Mouse (Mus musculus): ENCODE measurements around the gene Dad1. TPM values are rescaled to one million over a fixed set of nuclear protein-coding genes. Genes with fewer than 3 reads are reported as not detected.

Dad1 gene
- polyA plus RNA-seq (2015; fragmentation: Nextera tagmentation; extraction: Ambion mirVana) = 340 and 359 TPM in 2 replicates

- Histone ChIP-seq H3K9me3 (no peaks in the 10 kb centered on the region), H3K9ac (peak within 1 kb of the TSS; percentile 75), H3K4me1 (peaks cover 53% of the 10 kb centered on the region), H3K36me3 (peaks cover 3% of the 10 kb centered on the region; the same call in 1 of the 2 replicates), H3K4me2 (peak within 1 kb of the TSS; percentile 78), H3K27me3 (no peaks in the 10 kb centered on the region), H3K27ac (peak within 1 kb of the TSS; percentile 69), H3K4me3 (peak within 1 kb of the TSS; percentile 70)
- ATAC-seq (ENCODE audit: insufficient number of reproducible peaks, insufficient read depth, low FRiP score, low TSS enrichment, low read depth) = peak; percentile 100
- WGBS = under 1% methylated on average over 39 of the region's 39 CpGs
Measured at GRCm38 (mm10) chr14:54253741-54254291, at the start of gene Dad1, which contains the start of gene Abhd4. TSS of gene Dad1 (minus strand) at chr14:54254104. TSS of gene Abhd4 (plus strand) at chr14:54254188.

GRCm38 (mm10) chr14:54300676-54301075, 46.8 kb upstream of the Dad1 start:
- 86% methylated on average over 3 of the region's 3 CpGs for WGBS
- Histone ChIP-seq H3K4me3 (no peak overlapping the region), H3K9ac (no peak overlapping the region), H3K4me2 (no peak overlapping the region), H3K36me3 (no peaks in the 10 kb centered on the region), H3K27ac (no peak overlapping the region), H3K27me3 (no peaks in the 10 kb centered on the region), H3K9me3 (0 out of 2 replicates have a peak, but pooled peaks cover 5% of the 10 kb centered on the region), H3K4me1 (no peaks in the 10 kb centered on the region)
- ATAC-seq (ENCODE audit: insufficient number of reproducible peaks, insufficient read depth, low FRiP score, low TSS enrichment, low read depth) = no peak

GRCm38 (mm10) chr14:54300136-54300535, 46.2 kb upstream of the Dad1 start:
- no peaks in the 10 kb centered on the region for H3K4me1 ChIP-seq
- H3K9ac ChIP-seq = no peak overlapping the region
- no peaks in the 10 kb centered on the region for H3K36me3 ChIP-seq
- H3K4me2 ChIP-seq = no peak overlapping the region
- no peaks in the 10 kb centered on the region for H3K27me3 ChIP-seq
- no peak overlapping the region for H3K27ac ChIP-seq
- H3K4me3 ChIP-seq = no peak overlapping the region
- 82% methylated on average over 5 of the region's 5 CpGs for WGBS
- ATAC-seq (ENCODE audit: insufficient number of reproducible peaks, insufficient read depth, low FRiP score, low TSS enrichment, low read depth) = no peak
- 0 out of 2 replicates have a peak, but pooled peaks cover 5% of the 10 kb centered on the region for H3K9me3 ChIP-seq

GRCm38 (mm10) chr14:54284839-54285238, 30.9 kb upstream of the Dad1 start, which contains the start of gene Olfr49:
TSS of gene Olfr49 (minus strand) at chr14:54284939.
- Histone ChIP-seq H3K9ac (no peak within 1 kb of the TSS), H3K27ac (no peak within 1 kb of the TSS), H3K36me3 (no peaks in the 10 kb centered on the region), H3K4me3 (no peak within 1 kb of the TSS), H3K9me3 (no peaks in the 10 kb centered on the region), H3K4me2 (no peak within 1 kb of the TSS), H3K4me1 (no peaks in the 10 kb centered on the region), H3K27me3 (no peaks in the 10 kb centered on the region)
- no peak for ATAC-seq (ENCODE audit: insufficient number of reproducible peaks, insufficient read depth, low FRiP score, low TSS enrichment, low read depth)
- 83% methylated on average over 1 of the region's 1 CpGs for WGBS

GRCm38 (mm10) chr14:54276446-54276845, 22.5 kb upstream of the Dad1 start:
- Histone ChIP-seq H3K4me1 (0 out of 2 replicates have a peak, but pooled peaks cover 3% of the 10 kb centered on the region), H3K4me3 (no peak overlapping the region), H3K27me3 (no peaks in the 10 kb centered on the region), H3K9me3 (no peaks in the 10 kb centered on the region), H3K9ac (no peak overlapping the region), H3K4me2 (no peak overlapping the region), H3K36me3 (no peaks in the 10 kb centered on the region), H3K27ac (no peak overlapping the region)
- no peak for ATAC-seq (ENCODE audit: insufficient number of reproducible peaks, insufficient read depth, low FRiP score, low TSS enrichment, low read depth)
- WGBS = 76% methylated on average over 2 of the region's 2 CpGs

- 95% methylated on average over 3 of the region's 3 CpGs for whole genome bisulfite sequencing
- H3K36me3 ChIP-seq = peaks cover 20% of the 10 kb centered on the region
- 0 out of 2 replicates have a peak, but pooled peaks cover 3% of the 10 kb centered on the region for H3K4me1 ChIP-seq
- no peak for ATAC-seq (ENCODE audit: insufficient number of reproducible peaks, insufficient read depth, low FRiP score, low TSS enrichment, low read depth)
- no peaks in the 10 kb centered on the region for H3K27me3 ChIP-seq
- no peak overlapping the region for H3K4me3 ChIP-seq
- H3K4me2 ChIP-seq = no peak overlapping the region
- no peaks in the 10 kb centered on the region for H3K9me3 ChIP-seq
- H3K27ac ChIP-seq = no peak overlapping the region
- H3K9ac ChIP-seq = no peak overlapping the region
Measured at GRCm38 (mm10) chr14:54272696-54273095, 18.8 kb upstream of the Dad1 start.

- H3K27ac ChIP-seq = no peak overlapping the region
- no peaks in the 10 kb centered on the region for H3K27me3 ChIP-seq
- no peak overlapping the region for H3K4me3 ChIP-seq
- no peak overlapping the region for H3K9ac ChIP-seq
- H3K36me3 ChIP-seq = peaks cover 26% of the 10 kb centered on the region
- H3K9me3 ChIP-seq = no peaks in the 10 kb centered on the region
- no peak for ATAC-seq (ENCODE audit: insufficient number of reproducible peaks, insufficient read depth, low FRiP score, low TSS enrichment, low read depth)
- H3K4me2 ChIP-seq = no peak overlapping the region
- 74% methylated on average over 3 of the region's 3 CpGs for WGBS
- H3K4me1 ChIP-seq = 0 out of 2 replicates have a peak, but pooled peaks cover 3% of the 10 kb centered on the region
Measured at GRCm38 (mm10) chr14:54271976-54272606, 18.2 kb upstream of the Dad1 start.

- no peak for ATAC-seq (ENCODE audit: insufficient number of reproducible peaks, insufficient read depth, low FRiP score, low TSS enrichment, low read depth)
- no peak overlapping the region for H3K4me3 ChIP-seq
- 87% methylated on average over 3 of the region's 3 CpGs for WGBS
- H3K27ac ChIP-seq = no peak overlapping the region
- H3K36me3 ChIP-seq = peaks cover 36% of the 10 kb centered on the region
- H3K9me3 ChIP-seq = no peaks in the 10 kb centered on the region
- H3K27me3 ChIP-seq = no peaks in the 10 kb centered on the region
- H3K4me2 ChIP-seq = no peak overlapping the region
- no peak overlapping the region for H3K9ac ChIP-seq
- 0 out of 2 replicates have a peak, but pooled peaks cover 3% of the 10 kb centered on the region for H3K4me1 ChIP-seq
Measured at GRCm38 (mm10) chr14:54270413-54270812, 16.5 kb upstream of the Dad1 start.

- Histone ChIP-seq H3K27me3 (no peaks in the 10 kb centered on the region), H3K9me3 (no peaks in the 10 kb centered on the region), H3K4me1 (0 out of 2 replicates have a peak, but pooled peaks cover 3% of the 10 kb centered on the region), H3K9ac (no peak overlapping the region), H3K4me2 (no peak overlapping the region), H3K4me3 (no peak overlapping the region), H3K36me3 (peaks cover 43% of the 10 kb centered on the region), H3K27ac (no peak overlapping the region)
- WGBS = 89% methylated on average over 3 of the region's 3 CpGs
- ATAC-seq (ENCODE audit: insufficient number of reproducible peaks, insufficient read depth, low FRiP score, low TSS enrichment, low read depth) = no peak
Measured at GRCm38 (mm10) chr14:54269566-54269965, 15.7 kb upstream of the Dad1 start.

GRCm38 (mm10) chr14:54267966-54268365, 14.1 kb upstream of the Dad1 start:
- no peak for ATAC-seq (ENCODE audit: insufficient number of reproducible peaks, insufficient read depth, low FRiP score, low TSS enrichment, low read depth)
- H3K9me3 ChIP-seq = no peaks in the 10 kb centered on the region
- peaks cover 57% of the 10 kb centered on the region for H3K36me3 ChIP-seq
- no peaks in the 10 kb centered on the region for H3K4me1 ChIP-seq
- 90% methylated on average over 10 of the region's 10 CpGs for WGBS
- H3K4me2 ChIP-seq = no peak overlapping the region
- H3K27me3 ChIP-seq = no peaks in the 10 kb centered on the region
- H3K9ac ChIP-seq = no peak overlapping the region
- no peak overlapping the region for H3K27ac ChIP-seq
- H3K4me3 ChIP-seq = no peak overlapping the region

- Histone ChIP-seq H3K27ac (no peak overlapping the region), H3K4me2 (no peak overlapping the region), H3K4me1 (no peaks in the 10 kb centered on the region), H3K9me3 (no peaks in the 10 kb centered on the region), H3K27me3 (no peaks in the 10 kb centered on the region), H3K36me3 (peaks cover 71% of the 10 kb centered on the region), H3K4me3 (no peak overlapping the region), H3K9ac (no peak overlapping the region)
- 73% methylated on average over 6 of the region's 6 CpGs for WGBS
- no peak for ATAC-seq (ENCODE audit: insufficient number of reproducible peaks, insufficient read depth, low FRiP score, low TSS enrichment, low read depth)
Measured at GRCm38 (mm10) chr14:54265951-54266350, 12.0 kb upstream of the Dad1 start.

- peaks cover 5% of the 10 kb centered on the region for H3K4me1 ChIP-seq
- H3K9me3 ChIP-seq = no peaks in the 10 kb centered on the region
- no peak for ATAC-seq (ENCODE audit: insufficient number of reproducible peaks, insufficient read depth, low FRiP score, low TSS enrichment, low read depth)
- no peak overlapping the region for H3K27ac ChIP-seq
- H3K36me3 ChIP-seq = peaks cover 71% of the 10 kb centered on the region
- 44% methylated on average over 10 of the region's 10 CpGs for WGBS
- no peak overlapping the region for H3K9ac ChIP-seq
- no peak overlapping the region for H3K4me3 ChIP-seq
- no peak overlapping the region for H3K4me2 ChIP-seq
- no peaks in the 10 kb centered on the region for H3K27me3 ChIP-seq
Measured at GRCm38 (mm10) chr14:54265093-54265492, 11.2 kb upstream of the Dad1 start.

Data from embryonic facial prominence, embryonic 13.5 days (tissue).